Mouse (Mus musculus) T-helper 2 cell (primary cell): ENCODE measurements around the gene Dock9.

ENCODE experiments used
- in situ Hi-C: fragments of 300-600 bp; cut with MboI, MseI; formaldehyde crosslinking; loops from one replicate; pipeline ENCODE4 v1.15.1; 2025; ENCODE audit warnings: high pct_unique_total_duplicates

Gene Dock9

GRCm38 (mm10) chr14:121589097-121589725 lies 208.4 kb downstream of the Dock9 start:
- in situ Hi-C loops: no loop called here

- in situ Hi-C loops: no loop called here
Observed at GRCm38 (mm10) chr14:121588451-121588850, 209.2 kb downstream of the Dock9 start.

GRCm38 (mm10) chr14:121585906-121586765 lies 211.5 kb downstream of the Dock9 start:
- in situ Hi-C loops: no loop called here

DNA sequence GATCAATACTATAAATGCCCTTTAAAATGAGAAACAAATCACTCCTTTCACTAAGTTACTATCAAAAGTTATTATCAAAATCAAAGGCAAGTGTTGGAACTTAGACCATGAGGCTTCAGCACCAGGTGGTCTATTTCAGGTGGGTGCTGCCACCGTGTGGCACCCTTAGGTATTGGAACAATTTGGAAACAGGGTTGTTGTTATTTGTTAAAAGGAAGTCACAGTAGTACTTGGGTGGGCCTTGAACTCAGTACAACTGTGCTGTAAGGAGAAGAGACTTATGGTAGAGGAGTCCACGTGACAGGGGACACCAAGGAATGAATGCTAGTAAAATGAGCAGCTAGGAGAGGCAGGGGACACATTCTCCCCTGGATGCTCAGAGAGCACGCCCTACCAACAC lies 218.6 kb downstream of the Dock9 start:
- in situ Hi-C loops: no loop called here

GRCm38 (mm10) chr14:121573391-121573790 lies 224.2 kb downstream of the Dock9 start:
- in situ Hi-C loops: no loop called here

GRCm38 (mm10) chr14:121566794-121567201 lies 230.8 kb downstream of the Dock9 start:
- in situ Hi-C loops: no loop called here

GRCm38 (mm10) chr14:121565930-121566329 lies 231.7 kb downstream of the Dock9 start:
- in situ Hi-C loops: no loop called here

- in situ Hi-C loops: no loop called here
Observed at GRCm38 (mm10) chr14:121564656-121565055, 233.0 kb downstream of the Dock9 start.

- in situ Hi-C loops: no loop called here
Observed at GRCm38 (mm10) chr14:121563954-121564353, 233.7 kb downstream of the Dock9 start.

DNA sequence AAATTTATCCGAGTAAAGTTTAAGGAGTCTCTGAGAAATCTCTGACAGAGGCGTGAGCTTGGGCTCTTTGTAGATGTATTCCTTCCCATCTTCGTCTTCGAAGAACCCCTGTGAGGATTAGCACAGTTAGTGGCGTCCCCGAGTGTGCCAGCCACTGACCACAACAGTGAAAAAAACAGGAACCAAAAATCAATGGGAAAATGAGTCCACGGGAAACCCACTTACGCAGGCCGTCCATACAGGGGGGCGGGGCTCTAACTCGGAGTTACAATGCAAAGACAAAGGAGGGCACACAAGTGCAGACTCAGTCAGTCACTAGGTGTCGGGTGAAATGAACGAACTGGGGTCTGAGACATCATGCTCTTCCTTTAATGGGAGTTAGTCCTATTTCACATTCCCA lies 238.6 kb downstream of the Dock9 start:
- in situ Hi-C loops: no loop called here

- in situ Hi-C loops: no loop called here
Observed at GRCm38 (mm10) chr14:121556401-121557315, 241.0 kb downstream of the Dock9 start.

DNA sequence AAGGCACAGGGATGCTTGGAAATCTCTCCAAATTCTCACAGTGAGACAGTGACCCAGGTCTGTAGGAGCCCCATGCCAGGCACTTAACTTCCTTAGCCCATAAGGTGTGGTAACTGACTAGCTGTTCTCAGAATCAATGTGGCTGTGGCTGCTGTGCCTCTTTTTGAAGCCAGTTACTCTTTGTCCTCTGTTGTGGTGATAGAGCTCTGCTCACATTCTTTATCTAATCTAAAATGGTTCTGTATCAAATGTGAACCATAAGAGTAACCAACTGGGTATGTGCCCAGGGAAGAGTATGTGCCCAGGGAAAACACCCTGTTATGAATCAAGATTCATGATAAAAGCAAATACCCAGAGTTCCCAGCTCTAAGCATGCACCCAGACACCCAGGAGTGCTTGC lies 243.9 kb downstream of the Dock9 start:
- in situ Hi-C loops: no loop called here

- in situ Hi-C loops: no loop called here
Observed at GRCm38 (mm10) chr14:121552586-121552985, 245.1 kb downstream of the Dock9 start.

DNA sequence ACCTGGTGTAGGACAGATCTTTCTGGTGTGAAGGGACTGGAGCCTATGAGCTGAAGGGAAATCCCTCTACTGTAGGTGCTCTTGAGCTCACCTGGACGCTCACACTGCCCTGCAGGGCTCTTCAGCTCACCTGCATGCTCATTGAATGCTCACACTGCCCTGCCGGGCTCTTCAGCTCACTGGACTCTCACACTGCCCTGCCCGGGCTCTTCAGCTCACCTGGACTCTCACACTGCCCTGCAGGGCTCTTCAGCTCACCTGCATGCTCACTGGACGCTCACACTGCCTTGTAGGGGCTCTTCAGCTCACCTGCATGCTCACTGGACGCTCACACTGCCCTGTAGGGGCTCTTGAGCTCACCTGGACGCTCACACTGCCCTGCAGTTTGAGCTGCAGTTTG lies 247.8 kb downstream of the Dock9 start:
- in situ Hi-C loops: no loop called here

DNA sequence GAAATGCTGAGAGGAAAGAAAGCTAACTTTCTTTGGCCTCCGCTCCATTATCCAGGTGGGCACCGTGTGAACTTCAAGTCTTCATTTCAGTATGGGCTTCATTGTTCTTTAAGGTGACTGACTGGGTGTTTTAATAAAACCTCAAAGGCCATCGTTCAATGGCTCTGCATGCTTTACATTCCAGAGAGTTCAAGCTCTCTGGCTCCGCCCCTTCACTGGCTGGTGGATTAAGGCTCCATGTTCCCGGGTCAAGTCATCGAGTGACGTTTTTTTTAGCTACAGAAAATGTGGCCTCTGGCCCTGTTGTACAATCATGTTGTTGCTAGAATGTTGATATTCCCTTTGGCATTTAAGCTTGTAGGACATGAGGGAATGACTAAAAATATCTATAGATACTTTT lies 249.9 kb downstream of the Dock9 start:
- in situ Hi-C loops: no loop called here

GRCm38 (mm10) chr14:121546621-121547020 lies 251.0 kb downstream of the Dock9 start:
- in situ Hi-C loops: no loop called here

GRCm38 (mm10) chr14:121545551-121546331 lies 251.9 kb downstream of the Dock9 start:
- in situ Hi-C loops: no loop called here

DNA sequence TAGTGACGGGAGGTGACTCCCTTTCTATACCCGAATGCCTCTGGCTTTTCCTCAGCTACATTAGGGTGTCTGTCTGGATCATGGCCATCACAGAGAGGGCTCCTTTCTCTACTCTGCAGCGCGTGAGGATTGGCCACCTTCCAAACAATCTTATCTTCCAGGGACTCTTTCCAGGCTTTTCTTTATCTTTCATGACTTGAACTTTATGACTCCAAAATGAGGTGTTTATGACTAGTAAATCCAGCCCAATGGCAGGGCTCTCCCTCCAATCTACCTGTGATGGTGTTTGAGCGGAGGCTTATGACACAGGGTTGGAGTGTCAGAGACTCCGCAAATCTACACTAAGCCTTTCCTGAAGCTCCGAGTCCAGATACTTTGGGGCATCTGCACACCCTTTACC lies 256.4 kb downstream of the Dock9 start:
- in situ Hi-C loops: no loop called here

DNA sequence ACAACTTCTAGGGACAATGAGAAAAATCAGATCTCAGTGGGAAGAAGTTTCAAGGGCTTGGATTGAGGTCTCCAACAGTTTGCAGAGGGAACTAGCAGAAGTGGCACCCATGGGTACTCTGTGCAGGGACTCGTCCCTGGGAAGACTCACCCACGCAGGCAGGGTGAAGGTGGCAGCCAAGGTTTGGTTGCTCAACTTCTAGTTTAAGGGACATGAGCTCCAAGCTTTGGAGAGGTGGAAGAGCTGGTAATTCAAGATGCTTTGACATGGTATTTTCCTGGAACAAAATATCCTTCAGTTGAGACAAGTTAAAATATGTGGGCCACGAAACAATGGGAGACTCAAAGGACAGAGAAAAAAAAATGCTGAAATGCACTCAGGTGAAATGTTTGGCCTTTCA lies 263.1 kb downstream of the Dock9 start:
- in situ Hi-C loops: no loop called here

GRCm38 (mm10) chr14:121530853-121531252 lies 266.8 kb downstream of the Dock9 start:
- in situ Hi-C loops: no loop called here

DNA sequence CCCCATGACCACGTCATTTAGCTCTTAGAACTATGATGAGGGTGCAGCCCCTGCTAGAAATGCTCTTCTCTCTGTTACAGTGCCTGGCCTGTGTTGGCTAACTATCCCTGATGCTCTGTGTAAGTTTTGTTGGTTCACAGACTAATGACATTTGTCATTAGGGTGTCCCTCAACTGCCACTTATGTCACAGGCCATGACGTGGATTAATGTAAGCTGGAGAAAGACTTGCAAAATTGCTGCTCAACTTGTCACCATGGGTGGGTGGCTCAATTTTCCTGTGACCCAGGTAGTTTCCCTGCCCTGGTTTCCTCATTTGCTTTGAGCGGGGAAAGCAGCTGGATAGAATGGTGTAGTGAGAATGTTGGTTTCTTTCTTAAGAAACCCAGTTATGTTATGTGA lies 269.8 kb downstream of the Dock9 start:
- in situ Hi-C loops: no loop called here
